ENCODE assay signal across 13 mouse cellular contexts in genomic region chr8:125538265-125538664, GRCm38 (mm10). TPM values are rescaled to one million over a fixed set of nuclear protein-coding genes. Genes with fewer than 3 reads are reported as not detected.
DNase-seq lines count a peak whose midpoint lies in the region; ATAC-seq and TF ChIP-seq lines count a peak whose summit lies in the region.
"Had no signal": no experiment of that assay in that cellular context is flagged by ENCODE, and none has a peak within 500 bp of the region (broad histone marks: within the 10 kb centered on the region; RNA-seq: fewer than 3 reads in every experiment).

No protein-coding gene starts in this region.

- no peaks in the 10 kb centered on the region for H3K27me3 ChIP-seq in lung, postnatal 0 days (replicated peaks; ENCODE audit: insufficient read depth, low read length)
- no peaks in the 10 kb centered on the region for H3K27me3 ChIP-seq in heart, embryonic 14.5 days (ENCODE audit: control insufficient read depth, insufficient read depth, low read length)
- H3K27me3 ChIP-seq in neural tube, embryonic 13.5 days = peaks cover 4% of the 10 kb centered on the region; the same call in 1 of the 2 replicates
- no peaks in the 10 kb centered on the region for H3K27me3 ChIP-seq in kidney, adult 2 months (replicated peaks; ENCODE audit: control insufficient read depth, insufficient read depth, low read length)

- peak; percentile 31; the same call in 1 of the 2 replicates for ATAC-seq in lung, postnatal 0 days
- 0 out of 2 replicates have a peak, but pooled peaks have one; percentile 22 for ATAC-seq in heart, embryonic 14.5 days (ENCODE audit: insufficient number of reproducible peaks, insufficient read depth, low FRiP score, low read depth)
- no peak for ATAC-seq in neural tube, embryonic 13.5 days (ENCODE audit: low read depth)

- H3K36me3 ChIP-seq in lung, postnatal 0 days (ENCODE audit: insufficient read depth, low read length) = no peaks in the 10 kb centered on the region
- H3K36me3 ChIP-seq in heart, embryonic 14.5 days (ENCODE audit: control insufficient read depth, insufficient read depth, low read length) = peaks cover 21% of the 10 kb centered on the region
- H3K36me3 ChIP-seq in neural tube, embryonic 13.5 days = peaks cover 9% of the 10 kb centered on the region
- no peaks in the 10 kb centered on the region for H3K36me3 ChIP-seq in kidney, adult 2 months (ENCODE audit: control insufficient read depth, insufficient read depth, low read length)

- H3K27ac ChIP-seq in lung, postnatal 0 days (ENCODE audit: low read length) = no peak overlapping the region
- H3K27ac ChIP-seq in heart, embryonic 14.5 days (replicated peaks in 1 of 2; ENCODE audit: control insufficient read depth in 1 of 2, insufficient read depth in 1 of 2, low read depth in 2 of 2, low read length in 2 of 2) = peak overlapping the region; percentile 95 to 100
- 0 out of 2 replicates have a peak overlapping the region, but pooled peaks have one; percentile 42 for H3K27ac ChIP-seq in neural tube, embryonic 13.5 days (replicated peaks)
- H3K27ac ChIP-seq in kidney, adult 2 months (ENCODE audit: insufficient read depth, low read depth, low read length) = no peak overlapping the region
- no peak overlapping the region for H3K27ac ChIP-seq in gastrocnemius, adult 2 months

- TF ChIP-seq POLR2A in kidney, adult 2 months (IDR thresholded peaks at IDR 0.05; ENCODE audit: low read depth, low read length) = no peak

- H3K4me1 ChIP-seq in lung, postnatal 0 days (ENCODE audit: insufficient read depth, low read depth, low read length) = peaks cover 7% of the 10 kb centered on the region; the same call in 1 of the 2 replicates
- peaks cover 63 to 92% of the 10 kb centered on the region in 2 experiments for H3K4me1 ChIP-seq in heart, embryonic 14.5 days (ENCODE audit: control insufficient read depth in 2 of 2, insufficient read depth in 2 of 2, low read length in 2 of 2)
- peaks cover 37% of the 10 kb centered on the region for H3K4me1 ChIP-seq in neural tube, embryonic 13.5 days (replicated peaks)
- H3K4me1 ChIP-seq in kidney, adult 2 months (ENCODE audit: control insufficient read depth, insufficient read depth, low read length) = peaks cover 4% of the 10 kb centered on the region; the same call in 1 of the 2 replicates

- no peak for TF ChIP-seq EP300 in lung, postnatal 0 days (IDR thresholded peaks at IDR 0.05)

- H3K9ac ChIP-seq in lung, postnatal 0 days (replicated peaks; ENCODE audit: low read depth) = no peak overlapping the region
- peak overlapping the region; percentile 59 for H3K9ac ChIP-seq in heart, embryonic 14.5 days (ENCODE audit: low read length)
- H3K9ac ChIP-seq in neural tube, embryonic 13.5 days = no peak overlapping the region

- no peak overlapping the region for H3K4me3 ChIP-seq in lung, postnatal 0 days (ENCODE audit: low read depth, low read length)
- H3K4me3 ChIP-seq in heart, embryonic 14.5 days (ENCODE audit: control insufficient read depth in 1 of 2, insufficient read depth in 1 of 2, low read depth in 1 of 2, low read length in 2 of 2) = no peak overlapping the region
- no peak overlapping the region for H3K4me3 ChIP-seq in neural tube, embryonic 13.5 days
- no peak overlapping the region for H3K4me3 ChIP-seq in kidney, adult 2 months (ENCODE audit: insufficient read depth, low read depth, low read length)
- no peak overlapping the region for H3K4me3 ChIP-seq in gastrocnemius, adult 2 months

- TF ChIP-seq CTCF in lung, postnatal 0 days (IDR thresholded peaks at IDR 0.05) = no peak
- TF ChIP-seq CTCF in kidney, adult 2 months (conservative IDR thresholded peaks at IDR 0.05; ENCODE audit: insufficient read depth, insufficient read length, low read depth, low read length) = no peak
- no peak for TF ChIP-seq CTCF in gastrocnemius, adult 2 months (IDR thresholded peaks at IDR 0.05)

- WGBS in lung, postnatal 0 days = 52% methylated on average over 6 of the region's 6 CpGs
- WGBS in heart, embryonic 14.5 days = 28% methylated on average over 6 of the region's 6 CpGs
- 30% methylated on average over 6 of the region's 6 CpGs for WGBS in neural tube, embryonic 13.5 days
- 66% methylated on average over 6 of the region's 6 CpGs for WGBS in kidney, adult 2 months

- peak; percentile 54 to 64 for DNase-seq in cerebellum, postnatal 10 days
- no peak for DNase-seq in cerebellum, adult 11 months
- DNase-seq in lung, postnatal 0 days (ENCODE audit: low spot score) = no peak
- DNase-seq in lung, postnatal 14 days = no peak
- DNase-seq in kidney, adult 2 months = no peak
- no peak for DNase-seq in gastrocnemius, adult 2 months
- DNase-seq: kidney, adult 11 months; layer of hippocampus, adult 9-11 months; right cerebral cortex, postnatal 25 days had no signal

- intact Hi-C loops in gastrocnemius, adult 2 months (cut with DNase I) = no loop called here

- H3K4me2 ChIP-seq in lung, postnatal 0 days (replicated peaks; ENCODE audit: low read depth, low read length) = no peak overlapping the region
- H3K4me2 ChIP-seq in heart, embryonic 14.5 days (ENCODE audit: low read length) = peak overlapping the region; percentile 56
- no peak overlapping the region for H3K4me2 ChIP-seq in neural tube, embryonic 13.5 days
- H3K4me2 ChIP-seq: midbrain, embryonic 11.5 days had no signal

- no peaks in the 10 kb centered on the region for H3K9me3 ChIP-seq in lung, postnatal 0 days (ENCODE audit: low read length)
- H3K9me3 ChIP-seq in heart, embryonic 14.5 days (ENCODE audit: control insufficient read depth, low read length) = no peaks in the 10 kb centered on the region
- no peaks in the 10 kb centered on the region for H3K9me3 ChIP-seq in neural tube, embryonic 13.5 days

RNA-seq across cellular contexts. Expression of gene Sipa1l2, which starts 31.3 kb away (rescaled TPM):
- polyA plus RNA-seq in lung, postnatal 0 days (2015; fragmentation: Nextera tagmentation; extraction: Ambion mirVana) = 9.4 and 11.1 TPM in 2 replicates
- 17.8 and 18.0 TPM in 2 replicates for polyA plus RNA-seq in heart, embryonic 14.5 days (2014; fragmentation: Nextera tagmentation; extraction: Ambion mirVana)
- 19.7 and 22.9 TPM in 2 replicates for polyA plus RNA-seq in neural tube, embryonic 13.5 days (2015; fragmentation: Nextera tagmentation; extraction: Ambion mirVana)
- polyA plus RNA-seq in kidney, adult 2 months (2012; rRNA removed) = 8.1 and 8.3 TPM in 2 replicates
- total RNA-seq in gastrocnemius, adult 2 months (2021) = 10 to 100 TPM in 1 of 2 experiments, 1 to 10 TPM in 1; 4.5 to 10.8 TPM
- total RNA-seq: MEL had no signal

Comparison
In these comparisons a context has a peak if more than half of its experiments do, and no peak if none do; other contexts are left out.
1. DNase-seq: peak in cerebellum, postnatal 10 days (2 of 2); none in cerebellum, adult 11 months (single experiment), lung, postnatal 0 days (single experiment), lung, postnatal 14 days (single experiment), kidney, adult 2 months (single experiment) and gastrocnemius, adult 2 months (single experiment).
2. H3K27ac ChIP-seq: peak in heart, embryonic 14.5 days (2 of 2) and neural tube, embryonic 13.5 days (single experiment); none in lung, postnatal 0 days (single experiment), kidney, adult 2 months (single experiment) and gastrocnemius, adult 2 months (single experiment).